Mouse (Mus musculus) layer of hippocampus, postnatal 25 days (tissue): ENCODE data around the gene Taf1c. TPM values are rescaled to one million over a fixed set of nuclear protein-coding genes. Genes with fewer than 3 reads are reported as not detected.

Experiments used
- DNase-seq, 2 experiments: peaks; one replicate each; pipeline ENCODE4 v3.0.0; 2022; ENCODE audit warnings: mixed read lengths in 2 of 2, low spot score in 1 of 2; ENCODE audit errors: extremely low spot score in 1 of 2
- total RNA-seq, 2 experiments: library from RNA; stranded (reverse); gene quantifications; 2 replicates each; pipeline ENCODE4 v1.2.3; 2021

The Taf1c gene
- total RNA-seq: 10 to 100 TPM; 10.5 to 11.1 TPM

DNA sequence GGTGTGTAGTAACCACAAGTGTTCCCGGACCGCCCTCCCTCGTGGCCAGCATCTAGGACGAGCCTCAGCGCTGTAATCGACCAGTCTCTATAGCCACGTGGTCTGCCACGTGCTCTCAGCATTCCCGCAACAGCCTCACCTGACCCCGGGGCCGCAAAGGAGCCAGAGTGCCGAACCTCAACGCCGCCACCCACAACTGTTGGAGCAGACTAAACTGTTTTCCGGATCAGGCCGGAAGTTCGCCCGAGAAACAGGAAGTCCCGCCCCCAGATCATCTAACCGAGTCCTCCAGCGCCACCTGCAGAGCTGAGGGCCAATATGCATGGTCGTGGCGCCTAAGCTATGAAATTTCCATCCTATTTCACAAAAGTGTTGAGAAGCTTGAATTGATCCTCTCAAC, at the start of gene Taf1c:
Gene Taf1c (minus strand): TSS at position 227 of the 400 bp plus-strand sequence.
- peak; percentile 92 to 96 for DNase-seq

DNA sequence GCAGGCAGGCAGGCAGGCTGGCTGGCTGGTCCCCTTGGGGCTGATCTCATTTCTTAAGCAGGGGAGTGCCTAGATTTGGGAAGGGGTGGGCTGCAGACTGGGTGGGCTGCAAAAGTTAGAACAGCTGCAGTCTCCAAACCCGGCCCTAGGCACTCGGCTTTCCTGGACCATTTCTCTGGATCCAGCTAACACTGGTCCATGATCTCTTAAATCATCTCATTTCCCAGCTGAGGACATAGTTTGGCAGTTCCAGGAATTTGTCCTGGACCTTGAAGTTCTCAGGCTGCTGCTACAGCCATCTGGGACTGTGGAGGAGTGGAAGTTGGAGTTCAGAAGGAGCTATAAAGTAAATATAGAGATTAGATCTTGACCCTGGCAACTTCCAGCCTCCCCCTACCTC, 46.3 kb upstream of the Taf1c start:
- no peak for DNase-seq

DNA sequence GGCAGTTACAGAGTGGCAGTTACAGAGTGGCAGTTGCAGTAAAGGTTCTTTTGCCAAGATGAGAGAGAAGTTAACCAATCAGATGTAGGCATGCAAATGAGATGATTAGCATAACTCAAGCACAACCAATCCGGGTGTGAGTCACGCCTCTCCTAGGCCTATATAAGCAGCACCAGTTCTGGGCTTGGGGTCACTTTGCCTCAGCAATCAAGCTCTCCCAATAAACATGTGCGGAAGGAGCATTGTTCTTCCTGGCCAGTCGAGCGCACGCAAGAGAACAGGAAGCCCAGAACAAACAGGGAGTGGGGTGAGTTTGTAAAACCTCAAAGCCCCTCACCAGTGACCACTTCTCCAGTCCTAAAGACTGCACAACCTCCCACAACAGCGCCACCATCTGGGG, 41.8 kb upstream of the Taf1c start:
- no peak for DNase-seq

DNA sequence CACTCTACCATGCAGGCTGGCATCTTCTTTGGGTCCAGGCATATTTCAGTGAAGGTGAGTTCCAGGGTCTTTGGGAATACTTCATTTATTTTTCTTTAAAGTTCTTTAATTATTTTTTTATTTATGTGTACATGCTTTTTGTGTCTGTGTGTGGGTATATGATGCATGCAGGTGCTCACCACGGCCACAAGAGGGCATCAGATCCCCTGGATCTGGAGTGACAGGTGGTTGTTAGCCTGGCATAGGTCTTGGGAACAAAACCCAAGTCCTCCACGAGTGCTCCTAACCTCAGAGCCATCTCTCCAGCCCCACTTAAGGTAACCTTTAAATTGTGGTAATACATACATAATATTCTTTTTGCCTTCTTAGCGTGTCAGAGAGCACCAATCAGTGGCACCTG, 41.2 kb upstream of the Taf1c start:
- DNase-seq: no peak

DNA sequence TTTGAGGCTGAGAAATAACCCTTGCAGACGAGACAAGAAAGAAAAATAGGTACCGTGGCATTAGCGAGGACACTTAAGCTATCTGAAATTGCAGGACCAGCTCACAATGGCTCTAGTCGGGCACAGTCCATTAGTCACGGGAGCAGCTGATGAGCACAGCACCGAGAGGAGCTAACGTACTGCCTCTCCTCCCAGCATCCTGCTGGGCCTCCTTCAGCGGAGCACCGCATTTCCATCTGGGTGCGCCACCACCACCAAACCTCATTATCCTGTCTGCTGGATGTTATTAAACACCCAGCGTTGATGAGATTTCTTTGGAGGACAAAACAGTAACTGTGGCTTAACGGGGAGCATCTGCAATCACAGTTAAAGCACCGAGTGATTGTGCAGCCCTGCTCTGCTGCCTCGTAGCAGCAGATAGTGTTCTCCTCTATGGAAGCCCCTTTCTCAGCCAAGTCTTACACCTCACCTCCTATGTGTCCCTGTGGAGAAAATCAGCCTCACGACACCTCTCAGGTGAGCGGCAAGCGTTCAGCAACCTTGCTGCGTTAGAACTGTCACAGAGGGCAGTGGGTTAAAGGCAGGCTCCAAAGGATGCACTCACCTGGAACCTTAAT, 40.1 kb upstream of the Taf1c start:
- DNase-seq: no peak

DNA sequence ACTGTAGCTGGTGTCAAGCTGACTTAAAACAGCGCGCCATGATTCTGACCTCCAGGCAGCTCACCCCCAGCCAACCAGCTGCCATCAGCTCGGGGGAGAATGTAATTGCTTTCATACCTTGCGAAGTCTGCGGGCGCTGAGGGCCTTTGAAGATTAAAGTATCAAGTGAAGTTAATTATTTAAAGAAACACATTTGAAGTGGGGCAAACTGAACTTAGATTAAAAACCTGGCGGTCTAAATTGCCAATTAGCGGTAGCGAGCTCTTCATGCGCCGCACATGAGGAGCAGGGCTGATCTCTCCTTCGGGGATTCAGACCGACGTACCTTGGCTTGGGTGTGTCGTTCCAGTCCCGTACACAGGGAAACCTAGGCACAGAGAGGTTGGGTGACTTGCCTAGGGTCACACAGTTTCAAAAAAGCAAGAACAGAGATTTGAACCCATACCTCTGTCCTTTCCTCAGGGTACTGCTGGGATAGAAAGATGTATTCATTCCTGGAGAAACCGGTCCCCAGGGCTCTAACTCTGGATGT, 39.5 kb upstream of the Taf1c start:
- DNase-seq: no peak

DNA sequence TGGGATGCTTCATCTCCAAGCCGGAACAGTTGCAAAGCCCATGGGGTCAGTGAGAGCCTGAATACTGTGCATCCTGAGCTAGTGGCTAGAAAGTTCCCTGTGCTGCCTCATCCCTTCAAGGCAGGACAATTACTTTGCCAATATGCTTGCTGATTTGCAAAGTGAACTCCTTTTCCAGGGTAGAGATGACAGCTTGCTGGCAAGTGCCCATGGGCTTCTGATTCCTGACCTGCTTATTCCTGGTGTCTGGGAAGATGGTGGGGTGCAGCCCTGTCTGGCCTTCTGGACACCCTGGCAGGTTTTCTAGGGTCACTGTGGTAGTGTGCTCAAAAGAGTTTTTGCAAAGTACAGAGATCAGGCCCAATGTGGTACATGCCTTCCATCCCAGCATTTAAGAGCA, 37.9 kb upstream of the Taf1c start:
- no peak for DNase-seq

DNA sequence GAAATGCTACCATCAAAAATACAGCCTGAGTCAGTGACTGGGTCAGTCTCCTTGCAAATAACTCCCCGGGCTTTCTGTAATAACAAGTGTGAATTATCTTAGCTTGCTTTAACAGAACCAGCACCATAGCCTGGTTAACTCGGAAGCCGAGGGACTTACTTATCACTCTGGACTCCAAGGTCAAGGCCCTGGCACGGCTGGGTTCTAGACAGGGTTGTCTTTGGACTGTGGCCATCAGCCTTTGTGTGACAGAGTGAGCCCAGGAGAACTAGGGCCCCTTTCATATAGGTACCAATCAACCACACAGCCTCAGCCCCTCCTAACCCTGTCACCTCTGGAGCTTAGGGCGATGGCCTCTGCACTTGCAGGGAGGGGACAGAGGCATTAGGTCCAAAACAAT, 36.0 kb upstream of the Taf1c start:
- DNase-seq: no peak

DNA sequence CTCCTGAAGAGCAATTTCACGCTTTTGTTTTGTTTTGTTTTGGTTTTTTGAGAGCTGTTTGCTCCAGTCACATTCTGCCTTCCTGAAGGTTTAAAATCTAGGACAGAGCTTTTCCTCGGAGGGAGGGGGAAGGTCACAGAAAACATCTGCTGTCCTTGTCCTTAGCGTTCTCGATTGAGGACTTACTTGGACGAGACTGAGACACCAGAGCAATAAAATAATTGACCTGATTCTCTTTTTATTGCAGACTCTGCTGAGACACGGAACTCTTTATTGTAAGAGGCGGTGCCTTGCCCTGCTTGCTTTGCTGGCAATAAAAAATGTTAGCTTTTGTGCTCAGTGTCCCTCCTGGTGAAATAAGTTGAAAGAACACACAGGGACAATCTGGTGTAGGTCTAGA, 34.8 kb upstream of the Taf1c start:
- DNase-seq: no peak

DNA sequence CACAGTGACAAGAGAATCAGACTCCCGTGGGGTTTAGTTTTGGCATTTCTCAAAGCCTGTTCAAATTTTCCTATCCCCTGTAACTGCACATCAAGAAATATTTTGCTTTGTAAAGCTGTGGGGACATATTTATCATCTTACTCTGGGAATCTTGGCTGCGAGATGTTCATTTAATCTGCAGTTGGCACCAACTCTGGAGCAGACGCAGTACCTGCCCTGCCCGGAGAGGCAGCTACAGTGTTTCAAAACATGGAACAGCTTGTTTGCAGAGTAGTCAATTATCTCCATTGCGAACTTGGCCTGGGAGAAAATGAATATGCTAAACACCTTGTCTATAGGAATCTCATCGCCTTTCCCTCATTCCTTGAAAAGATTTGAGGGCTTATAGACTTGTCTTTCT, 33.2 kb upstream of the Taf1c start:
- no peak for DNase-seq

DNA sequence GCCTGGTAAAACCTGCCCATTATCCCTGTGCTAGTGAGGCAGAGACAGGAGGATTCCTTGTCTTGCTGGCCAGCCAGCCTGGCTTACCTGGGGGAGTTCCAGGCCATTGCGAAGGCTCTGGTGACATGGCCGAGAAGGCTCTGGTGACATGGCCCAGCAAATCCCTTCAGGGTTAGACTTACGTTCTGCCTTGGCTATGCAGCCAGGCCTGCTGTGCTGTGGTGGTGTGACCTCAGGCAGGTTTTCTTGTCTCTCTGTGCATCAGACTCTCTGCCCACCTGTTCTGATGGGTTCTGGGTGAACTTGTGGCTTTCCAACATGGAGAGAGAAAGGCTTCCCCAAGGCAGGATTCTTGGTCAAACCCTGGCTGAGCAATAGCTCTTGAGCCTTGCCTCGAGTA, 32.4 kb upstream of the Taf1c start:
- no peak for DNase-seq

DNA sequence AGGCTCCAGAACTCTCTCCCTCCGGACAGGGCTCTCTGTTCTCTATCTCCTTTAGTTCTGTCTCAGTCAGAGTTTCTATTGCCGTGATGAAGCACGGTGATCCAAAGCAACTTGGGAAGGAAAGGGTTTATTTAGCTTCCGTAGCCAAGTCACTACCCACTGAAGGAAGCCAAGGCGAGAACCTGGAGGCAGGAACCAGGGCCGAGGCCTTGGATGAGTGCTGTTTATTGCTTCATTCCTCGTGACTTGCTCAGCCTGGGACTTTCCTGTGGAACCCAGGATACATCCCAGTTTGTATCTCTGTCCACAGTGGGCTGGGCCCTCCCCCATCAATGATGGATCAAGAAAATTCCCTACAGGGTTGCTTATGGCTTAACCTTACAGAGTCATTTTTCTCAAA, 31.7 kb upstream of the Taf1c start:
- DNase-seq: no peak

DNA sequence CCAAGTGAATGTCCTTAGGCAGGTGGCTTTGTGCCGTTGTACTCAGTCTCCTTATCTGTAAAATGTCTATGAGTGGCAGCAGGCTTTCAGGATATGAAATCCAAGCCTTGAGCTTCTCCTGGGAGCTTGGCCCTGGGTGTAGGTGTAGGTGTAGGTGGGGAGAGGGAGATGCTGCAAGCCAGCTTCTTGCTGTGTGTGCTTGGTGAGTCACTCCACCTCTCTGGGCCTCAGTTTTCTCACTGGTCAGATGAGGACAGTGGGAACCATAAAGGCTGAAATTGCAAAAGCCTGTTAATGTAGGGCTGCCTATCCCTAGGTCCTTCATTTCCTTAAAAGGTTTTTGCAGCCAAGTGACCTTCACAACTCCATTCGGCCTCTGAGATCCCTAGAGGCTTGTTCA, 30.9 kb upstream of the Taf1c start:
- no peak for DNase-seq

DNA sequence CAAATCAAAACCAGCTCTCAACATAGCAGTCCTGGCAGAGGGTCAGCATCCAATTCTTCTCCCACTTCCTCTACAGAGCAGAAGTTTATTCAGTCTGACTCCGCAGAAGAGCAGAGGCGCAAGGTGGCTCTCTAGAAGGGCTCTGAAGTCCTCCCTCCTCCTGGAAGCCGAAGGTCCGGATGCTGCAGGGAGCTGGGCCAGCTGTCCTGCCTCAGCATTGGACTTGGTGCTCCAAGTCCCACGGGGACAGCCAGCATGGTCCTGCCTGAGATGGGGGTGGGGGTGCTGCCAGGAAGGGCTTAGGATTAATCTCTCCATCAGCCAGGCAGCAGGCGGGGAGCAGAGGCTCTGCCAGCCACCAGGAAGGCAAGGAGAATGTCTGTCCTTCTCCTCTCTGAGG, 30.4 kb upstream of the Taf1c start, which contains the start of gene Kcng4:
Gene Kcng4 (minus strand): TSS at position 303 of the 400 bp plus-strand sequence.
- no peak for DNase-seq

DNA sequence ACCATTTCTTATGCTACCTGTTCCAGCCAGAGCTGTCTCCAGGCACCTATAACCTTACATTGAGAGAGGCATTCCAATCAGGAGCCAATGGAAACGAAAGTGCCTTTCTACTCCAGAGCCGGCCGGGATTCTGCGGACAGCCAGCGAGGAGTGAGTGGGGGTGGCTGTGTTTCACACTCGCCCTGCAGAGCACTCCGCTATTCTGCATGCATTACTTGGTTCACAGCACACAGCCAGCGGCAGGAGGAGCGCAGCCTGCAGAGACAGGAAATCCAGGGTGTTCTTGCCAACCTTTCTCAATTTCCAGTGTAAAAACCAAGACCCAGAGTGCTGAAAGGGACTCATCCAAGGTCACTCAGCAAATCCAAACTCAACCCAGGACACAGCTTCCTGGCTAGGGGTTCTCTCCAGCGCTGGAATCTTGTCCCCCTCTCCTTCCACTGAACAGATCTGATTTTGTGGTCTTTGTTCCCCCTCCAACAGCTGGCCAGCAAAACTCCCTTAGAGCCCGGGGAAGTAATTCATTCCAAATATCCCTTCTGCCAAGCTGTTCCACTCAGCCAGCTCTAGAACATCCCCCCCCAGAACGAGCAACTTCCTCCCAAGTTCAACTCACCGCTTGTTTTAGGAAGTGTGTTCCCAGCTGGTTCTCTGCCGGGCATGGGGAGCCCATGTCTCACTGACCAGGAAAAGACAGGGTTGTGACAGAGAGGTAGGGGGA, 29.8 kb upstream of the Taf1c start:
- DNase-seq: no peak

DNA sequence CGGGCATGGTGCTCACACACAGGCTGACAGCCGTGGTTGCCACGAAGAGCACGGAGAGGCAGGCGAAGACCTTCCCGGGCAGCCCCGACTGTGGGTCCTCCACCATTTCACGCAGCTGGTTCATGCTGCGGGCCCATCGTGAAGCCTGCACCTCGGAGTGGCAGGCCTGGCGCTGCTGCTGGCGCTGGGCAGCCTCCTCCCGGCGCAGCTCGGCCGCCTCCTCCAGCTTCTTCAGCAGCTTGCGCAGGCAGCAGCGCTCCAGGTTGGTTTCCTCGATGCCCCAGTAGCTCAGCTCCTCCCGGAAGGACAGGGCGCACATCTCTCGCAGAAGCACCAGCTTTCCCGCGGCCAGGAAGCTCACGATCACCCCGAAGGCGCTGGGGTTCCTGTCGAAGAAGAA, 27.9 kb upstream of the Taf1c start:
- DNase-seq: no peak

DNA sequence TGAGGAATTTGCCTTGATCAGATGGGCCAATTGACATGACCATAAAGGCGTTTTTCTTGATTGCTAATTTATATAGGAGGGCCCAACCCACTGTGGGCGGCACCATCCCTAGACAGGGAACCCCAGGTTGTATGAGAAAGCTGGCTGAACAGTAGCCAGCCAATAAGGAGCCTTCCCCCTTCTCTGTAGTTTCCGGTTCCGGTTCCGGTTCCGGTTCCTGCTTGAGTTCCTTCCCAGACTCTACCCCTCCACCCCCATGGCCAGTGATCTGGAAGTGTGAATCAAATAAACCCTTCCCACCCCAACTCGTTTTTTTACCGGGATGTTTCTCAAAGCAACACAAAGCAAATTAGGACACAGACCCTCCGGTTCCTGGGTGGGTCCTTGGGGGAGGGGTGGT, 27.2 kb upstream of the Taf1c start:
- no peak for DNase-seq

DNA sequence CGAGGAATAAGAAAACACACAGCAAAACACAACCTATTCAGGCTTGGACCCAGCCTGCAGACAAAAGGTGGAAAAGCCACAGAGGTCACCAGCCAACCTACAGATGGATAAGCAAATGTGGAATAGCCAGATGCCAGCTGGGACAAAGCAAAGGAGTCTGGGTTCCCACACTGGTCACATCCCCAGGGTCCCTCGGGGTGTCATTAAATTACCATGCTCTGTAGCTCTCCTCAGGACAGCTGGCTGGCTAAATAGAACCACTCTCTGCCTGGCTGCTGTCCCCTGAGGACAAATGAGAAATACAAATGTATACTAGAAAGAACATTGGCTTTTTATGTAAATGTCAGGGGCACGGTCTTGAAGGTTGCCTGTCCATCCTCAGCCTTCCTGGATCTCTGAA, 25.8 kb upstream of the Taf1c start:
- DNase-seq: no peak

DNA sequence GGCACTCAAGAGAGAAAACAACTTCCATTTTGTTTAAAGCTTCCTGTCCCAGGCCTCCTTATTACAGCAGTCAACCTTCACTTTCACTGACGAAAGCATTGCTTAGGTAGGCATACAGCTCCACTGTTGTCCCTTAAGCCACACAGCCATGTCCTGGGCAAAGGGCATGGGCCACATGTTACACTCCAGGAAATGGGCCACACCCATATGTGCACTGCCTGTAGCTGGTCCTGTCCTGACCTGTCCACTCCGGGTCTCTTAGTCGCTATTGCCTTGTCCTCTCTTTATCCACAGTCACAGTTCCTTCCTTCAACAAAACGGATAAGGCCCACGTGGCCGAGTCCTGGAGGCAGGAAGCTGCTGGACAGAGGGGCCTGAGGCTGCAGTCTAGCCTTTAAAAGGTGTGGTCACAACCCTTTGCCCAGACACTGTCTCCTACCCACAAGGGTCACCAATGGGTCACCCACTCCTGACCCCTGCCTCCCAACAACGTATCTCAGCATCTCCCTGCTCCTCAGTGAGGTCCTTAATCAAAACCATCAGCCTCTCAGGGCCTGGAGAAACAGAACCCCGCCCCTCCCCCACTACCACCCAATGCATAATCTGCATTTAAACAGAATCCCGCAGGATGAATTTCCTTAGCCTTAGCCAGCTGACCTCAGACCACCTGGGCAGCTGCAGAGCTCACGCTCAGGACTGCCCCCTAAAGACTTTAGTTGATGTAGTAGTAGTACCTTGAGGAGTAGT, 22.8 kb upstream of the Taf1c start:
- DNase-seq: no peak

DNA sequence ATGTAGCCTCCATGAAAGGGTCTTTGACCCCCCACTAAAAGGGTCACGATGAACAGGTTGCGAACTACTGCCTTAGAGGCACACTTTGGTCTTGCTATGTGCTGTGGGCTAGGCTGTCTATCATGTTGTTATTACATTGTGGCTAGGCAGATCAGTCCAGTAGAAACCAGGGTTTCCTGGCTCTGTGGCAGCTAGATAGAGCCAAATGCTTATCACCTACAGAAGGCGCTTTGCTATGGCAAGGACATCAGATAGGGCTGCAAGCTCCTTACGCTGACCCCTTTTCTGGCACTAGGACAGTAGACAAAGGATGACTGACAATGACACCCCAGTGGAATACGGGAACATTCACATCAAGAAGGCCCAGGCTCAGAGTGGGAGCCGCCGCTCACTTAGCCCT, 22.2 kb upstream of the Taf1c start:
- no peak for DNase-seq

DNA sequence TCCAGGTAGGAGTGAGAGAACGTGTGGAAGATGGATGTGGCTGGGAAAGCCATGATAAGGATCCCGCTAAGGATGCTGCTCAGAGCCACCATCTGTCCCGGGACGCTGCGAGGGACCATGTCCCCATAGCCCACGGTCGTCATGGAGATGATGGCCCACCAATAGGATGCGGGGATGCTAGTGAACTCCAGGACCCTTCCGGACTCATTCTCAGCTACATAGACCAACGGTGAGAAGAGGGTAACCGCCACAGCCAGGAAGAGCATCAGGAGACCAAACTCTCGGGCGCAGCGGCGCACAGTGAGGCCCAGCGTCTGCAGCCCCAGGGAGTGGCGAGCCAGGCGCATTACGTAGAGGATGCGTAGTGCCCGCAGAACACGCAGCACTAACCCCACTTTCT, 20.8 kb upstream of the Taf1c start:
- DNase-seq: no peak
